Mouse (Mus musculus): Measurements from ENCODE around the gene Rsu1.

Gene Rsu1

GRCm38 (mm10) chr2:13271165-13271957 is at the start of gene Rsu1:
Gene Rsu1, minus strand, starts transcription at chr2:13271415.
- DNase-seq (ENCODE audit: low read depth in 2 of 2, low spot score in 2 of 2) = peak; percentile 88 to 90

GRCm38 (mm10) chr2:13303376-13303775 is 32.2 kb upstream of the Rsu1 start:
- DNase-seq (ENCODE audit: low read depth in 2 of 2, low spot score in 2 of 2) = no peak

- DNase-seq (ENCODE audit: low read depth in 2 of 2, low spot score in 2 of 2) = no peak
Measured at GRCm38 (mm10) chr2:13299031-13299430, 27.8 kb upstream of the Rsu1 start.

- no peak for DNase-seq (ENCODE audit: low read depth in 2 of 2, low spot score in 2 of 2)
Measured at GRCm38 (mm10) chr2:13297733-13298132, 26.5 kb upstream of the Rsu1 start.

GRCm38 (mm10) chr2:13290661-13291060 is 19.4 kb upstream of the Rsu1 start:
- peak in 1 of 2 experiments; percentile 50 for DNase-seq (ENCODE audit: low read depth in 2 of 2, low spot score in 2 of 2)

GRCm38 (mm10) chr2:13290070-13290469 is 18.9 kb upstream of the Rsu1 start:
- DNase-seq (ENCODE audit: low read depth in 2 of 2, low spot score in 2 of 2) = no peak

GRCm38 (mm10) chr2:13278114-13278862 is 7.1 kb upstream of the Rsu1 start:
- no peak for DNase-seq (ENCODE audit: low read depth in 2 of 2, low spot score in 2 of 2)

GRCm38 (mm10) chr2:13275874-13276273 is 4.7 kb upstream of the Rsu1 start:
- DNase-seq (ENCODE audit: low read depth in 2 of 2, low spot score in 2 of 2) = peak in 1 of 2 experiments; percentile 18

GRCm38 (mm10) chr2:13270736-13271135 is 479 bp downstream of the Rsu1 start:
- no peak for DNase-seq (ENCODE audit: low read depth in 2 of 2, low spot score in 2 of 2)

GRCm38 (mm10) chr2:13268681-13269293 is 2.4 kb downstream of the Rsu1 start:
- no peak for DNase-seq (ENCODE audit: low read depth in 2 of 2, low spot score in 2 of 2)

- peak; percentile 24 to 31 for DNase-seq (ENCODE audit: low read depth in 2 of 2, low spot score in 2 of 2)
Measured at GRCm38 (mm10) chr2:13264875-13265274, 6.3 kb downstream of the Rsu1 start.

GRCm38 (mm10) chr2:13263150-13263549 is 8.1 kb downstream of the Rsu1 start:
- no peak for DNase-seq (ENCODE audit: low read depth in 2 of 2, low spot score in 2 of 2)

- no peak for DNase-seq (ENCODE audit: low read depth in 2 of 2, low spot score in 2 of 2)
Measured at GRCm38 (mm10) chr2:13258606-13259005, 12.6 kb downstream of the Rsu1 start.

- no peak for DNase-seq (ENCODE audit: low read depth in 2 of 2, low spot score in 2 of 2)
Measured at GRCm38 (mm10) chr2:13240711-13241110, 30.5 kb downstream of the Rsu1 start.

GRCm38 (mm10) chr2:13237140-13237901 is 33.9 kb downstream of the Rsu1 start:
- DNase-seq (ENCODE audit: low read depth in 2 of 2, low spot score in 2 of 2) = peak; percentile 47 to 58

GRCm38 (mm10) chr2:13235696-13236095 is 35.5 kb downstream of the Rsu1 start:
- DNase-seq (ENCODE audit: low read depth in 2 of 2, low spot score in 2 of 2) = no peak

- no peak for DNase-seq (ENCODE audit: low read depth in 2 of 2, low spot score in 2 of 2)
Measured at GRCm38 (mm10) chr2:13234796-13235195, 36.4 kb downstream of the Rsu1 start.

GRCm38 (mm10) chr2:13233902-13234301 is 37.3 kb downstream of the Rsu1 start:
- no peak for DNase-seq (ENCODE audit: low read depth in 2 of 2, low spot score in 2 of 2)

GRCm38 (mm10) chr2:13233254-13233835 is 37.9 kb downstream of the Rsu1 start:
- DNase-seq (ENCODE audit: low read depth in 2 of 2, low spot score in 2 of 2) = peak in 1 of 2 experiments; percentile 12

- DNase-seq (ENCODE audit: low read depth in 2 of 2, low spot score in 2 of 2) = no peak
Measured at GRCm38 (mm10) chr2:13232305-13232704, 38.9 kb downstream of the Rsu1 start.

GRCm38 (mm10) chr2:13229686-13230085 is 41.5 kb downstream of the Rsu1 start:
- DNase-seq (ENCODE audit: low read depth in 2 of 2, low spot score in 2 of 2) = no peak

Measured in CD8-positive naive resting alpha-beta T cell, adult 2 months (primary cell).